Mouse (Mus musculus) retina, postnatal 7 days (tissue): ENCODE data around the gene Ccdc172.

Source experiments
- DNase-seq: peaks from one replicate; pipeline ENCODE4 v3.0.0-alpha.2; 2012; ENCODE audit warnings: low read depth, low spot score

Ccdc172 gene

GRCm38 (mm10) chr19:58571566-58571965, 59.8 kb downstream of the Ccdc172 start:
- no peak for DNase-seq

GRCm38 (mm10) chr19:58572429-58573071, 60.8 kb downstream of the Ccdc172 start:
- DNase-seq: no peak

- DNase-seq: no peak
These were observed 61.3 kb downstream of the Ccdc172 start for GRCm38 (mm10) chr19:58573072-58573438.

- no peak for DNase-seq
These were observed 70.2 kb downstream of the Ccdc172 start for GRCm38 (mm10) chr19:58582018-58582417.

GRCm38 (mm10) chr19:58582956-58583355, 71.2 kb downstream of the Ccdc172 start:
- DNase-seq: no peak

- DNase-seq: no peak
These were observed 74.3 kb downstream of the Ccdc172 start for GRCm38 (mm10) chr19:58586046-58586445.

- DNase-seq: no peak
These were observed 78.6 kb downstream of the Ccdc172 start for GRCm38 (mm10) chr19:58590251-58590936.

- no peak for DNase-seq
These were observed 88.6 kb downstream of the Ccdc172 start for GRCm38 (mm10) chr19:58600381-58600780.
